Mouse (Mus musculus): ENCODE results near the gene Mbd3.

GRCm38 (mm10) chr10:80356001-80356682 is 43.2 kb downstream of the Mbd3 start, which contains the start of gene Plk5:
- TF ChIP-seq CTCF (IDR thresholded peaks at IDR 0.05; ENCODE audit: borderline replicate concordance, control insufficient read depth, extremely low read depth, insufficient read depth, low read length, poor library complexity) (no peak), POLR2A (IDR thresholded peaks at IDR 0.05; ENCODE audit: control insufficient read depth, extremely low read depth, insufficient read depth, low read length, poor library complexity) (no peak)

Data from thymus, adult 2 months (tissue).